In genomic region chr16:95283369-95283768, GRCm38 (mm10) we compare ENCODE assay signal across 32 mouse cellular contexts. TPM values are rescaled to one million over a fixed set of nuclear protein-coding genes. Genes with fewer than 3 reads are reported as not detected.
DNase-seq lines count a peak whose midpoint lies in the region; ATAC-seq and TF ChIP-seq lines count a peak whose summit lies in the region.
"Had no signal": no experiment of that assay in that cellular context is flagged by ENCODE, and none has a peak within 500 bp of the region (broad histone marks: within the 10 kb centered on the region; RNA-seq: fewer than 3 reads in every experiment).

No protein-coding gene starts in this region.

- H3K9ac ChIP-seq in heart, adult 2 months (ENCODE audit: low read depth, low read length) = no peak overlapping the region
- no peak overlapping the region for H3K9ac ChIP-seq in stomach, postnatal 0 days (ENCODE audit: low read length)
- H3K9ac ChIP-seq: embryonic facial prominence, embryonic 13.5 days; forebrain, postnatal 0 days; heart, embryonic 13.5 days; intestine, embryonic 15.5 days; liver, embryonic 12.5 days; liver, postnatal 0 days; midbrain, embryonic 13.5 days; stomach, embryonic 15.5 days had no signal

- no peak overlapping the region for H3K4me2 ChIP-seq in stomach, postnatal 0 days (replicated peaks; ENCODE audit: low read depth)
- H3K4me2 ChIP-seq: embryonic facial prominence, embryonic 13.5 days; heart, embryonic 13.5 days; intestine, embryonic 15.5 days; liver, embryonic 12.5 days; midbrain, embryonic 13.5 days; stomach, embryonic 15.5 days had no signal

- no peak for TF ChIP-seq EP300 in heart, adult 2 months (IDR thresholded peaks at IDR 0.05; ENCODE audit: insufficient read depth, low read depth, low read length)
- no peak for TF ChIP-seq EP300 in stomach, postnatal 0 days (optimal IDR thresholded peaks at IDR 0.05)

- no peaks in the 10 kb centered on the region for H3K9me3 ChIP-seq in stomach, postnatal 0 days (ENCODE audit: control insufficient read depth, low read length)
- H3K9me3 ChIP-seq: embryonic facial prominence, embryonic 13.5 days; heart, embryonic 13.5 days; intestine, embryonic 15.5 days; liver, embryonic 12.5 days; midbrain, embryonic 13.5 days; stomach, embryonic 15.5 days had no signal

- WGBS in heart, adult 2 months = 58% methylated on average over 10 of the region's 10 CpGs
- 82% methylated on average over 10 of the region's 10 CpGs for WGBS in stomach, postnatal 0 days

- intact Hi-C loops in heart, adult 2 months (cut with DNase I) = no loop called here

- H3K4me1 ChIP-seq in heart, adult 2 months (ENCODE audit: control insufficient read depth, insufficient read depth, low read length) = peaks cover 5% of the 10 kb centered on the region
- peaks cover 17% of the 10 kb centered on the region for H3K4me1 ChIP-seq in embryonic fibroblast, embryonic 13.5 days (ENCODE audit: control insufficient read depth, insufficient read depth, low read length)
- no peaks in the 10 kb centered on the region for H3K4me1 ChIP-seq in stomach, postnatal 0 days (replicated peaks; ENCODE audit: control insufficient read depth, insufficient read depth)
- H3K4me1 ChIP-seq: heart, embryonic 13.5 days; intestine, embryonic 15.5 days; liver, embryonic 12.5 days; midbrain, embryonic 13.5 days; stomach, embryonic 15.5 days had no signal

- TF ChIP-seq POLR2A in heart, adult 2 months (IDR thresholded peaks at IDR 0.05; ENCODE audit: insufficient read depth, low read depth, low read length) = no peak
- no peak for TF ChIP-seq POLR2A in embryonic fibroblast, embryonic 13.5 days (IDR thresholded peaks at IDR 0.05; ENCODE audit: low read depth, low read length)

- no peaks in the 10 kb centered on the region for H3K27me3 ChIP-seq in heart, adult 2 months (ENCODE audit: control insufficient read depth, insufficient read depth, low read length)
- no peaks in the 10 kb centered on the region for H3K27me3 ChIP-seq in stomach, postnatal 0 days (ENCODE audit: control insufficient read depth, insufficient read depth, low read length)
- H3K27me3 ChIP-seq: embryonic facial prominence, embryonic 13.5 days; heart, embryonic 13.5 days; intestine, embryonic 15.5 days; liver, embryonic 12.5 days; midbrain, embryonic 13.5 days; Patski; stomach, embryonic 15.5 days had no signal

- no peak for TF ChIP-seq CTCF in heart, adult 2 months (IDR thresholded peaks at IDR 0.05)
- no peak for TF ChIP-seq CTCF in embryonic fibroblast, embryonic 13.5 days (IDR thresholded peaks at IDR 0.05; ENCODE audit: borderline replicate concordance, insufficient read depth, low read length)
- no peak for TF ChIP-seq CTCF in stomach, postnatal 0 days (IDR thresholded peaks at IDR 0.05; ENCODE audit: low read depth)

- DNase-seq in heart, adult 9 months (ENCODE audit: low spot score in 2 of 2) = peak; percentile 20
- DNase-seq in heart, adult 2 months = no peak
- DNase-seq in stomach, postnatal 0 days (ENCODE audit: low spot score) = no peak
- DNase-seq in Muller cell, postnatal 12 days (ENCODE audit: inconsistent ontology term) = no peak
- no peak for DNase-seq in urinary bladder, postnatal 36 days (ENCODE audit: low spot score in 2 of 2)
- DNase-seq: adrenal gland, postnatal 14 days; cerebellum, adult 11-12 months; cerebellum, adult 9-11 months; forebrain, postnatal 0 days; gastrocnemius, postnatal 10 days; heart, postnatal 10 days; kidney, adult 8-10 months; left cerebral cortex, postnatal 4 days; liver, postnatal 0 days; lung, postnatal 36 days; retina, postnatal 1 day; right cerebral cortex, postnatal 25 days; thymus, postnatal 25 days had no signal

- H3K27ac ChIP-seq in heart, adult 2 months = no peak overlapping the region
- H3K27ac ChIP-seq in embryonic fibroblast, embryonic 13.5 days (ENCODE audit: insufficient read depth, low read length) = peak overlapping the region; percentile 100
- no peak overlapping the region for H3K27ac ChIP-seq in stomach, postnatal 0 days (replicated peaks)
- H3K27ac ChIP-seq: embryonic facial prominence, embryonic 13.5 days; heart, embryonic 13.5 days; intestine, embryonic 15.5 days; kidney, postnatal 0 days; liver, embryonic 12.5 days; midbrain, embryonic 13.5 days; stomach, embryonic 15.5 days had no signal

- H3K36me3 ChIP-seq in heart, adult 2 months (ENCODE audit: control insufficient read depth, insufficient read depth, low read length) = no peaks in the 10 kb centered on the region
- H3K36me3 ChIP-seq in stomach, postnatal 0 days (ENCODE audit: control insufficient read depth, insufficient read depth, low read length) = no peaks in the 10 kb centered on the region
- H3K36me3 ChIP-seq: embryonic facial prominence, embryonic 13.5 days; heart, embryonic 13.5 days; intestine, embryonic 15.5 days; liver, embryonic 12.5 days; midbrain, embryonic 13.5 days; stomach, embryonic 15.5 days had no signal

- ATAC-seq in CD4-positive, CD25-positive, alpha-beta regulatory T cell, adult 4 months = peak; percentile 19
- ATAC-seq in stomach, postnatal 0 days (ENCODE audit: low FRiP score, low TSS enrichment) = peak; percentile 48; the same call in 1 of the 2 replicates
- ATAC-seq: forebrain, postnatal 0 days; hindbrain, embryonic 16.5 days; intestine, embryonic 15.5 days; liver, embryonic 12.5 days; liver, postnatal 0 days; midbrain, embryonic 13.5 days; Patski had no signal

- H3K79me2 ChIP-seq in heart, adult 2 months (replicated peaks; ENCODE audit: control insufficient read depth, insufficient read depth, low read length) = no peaks in the 10 kb centered on the region

- no peak overlapping the region for H3K4me3 ChIP-seq in heart, adult 2 months
- no peak overlapping the region for H3K4me3 ChIP-seq in embryonic fibroblast, embryonic 13.5 days (ENCODE audit: insufficient read depth, low read length)
- no peak overlapping the region for H3K4me3 ChIP-seq in stomach, postnatal 0 days (ENCODE audit: low read depth, low read length)
- H3K4me3 ChIP-seq: embryonic facial prominence, embryonic 13.5 days; erythroblast, embryonic 14.5 days; heart, embryonic 13.5 days; intestine, embryonic 15.5 days; liver, embryonic 12.5 days; midbrain, embryonic 13.5 days; stomach, embryonic 15.5 days had no signal

RNA-seq across cellular contexts. Expression of gene Kcnj15, which starts 26.0 kb away (rescaled TPM):
- total RNA-seq in heart, adult 2 months (2021) = 1 to 10 TPM in 1 of 2 experiments, under 1 TPM in 1; 0.89 to 1.5 TPM
- polyA plus RNA-seq in heart, adult 2 months (2012; rRNA removed) = 1.2 and 2.6 TPM in 2 replicates
- 1 to 10 TPM; 1.3 to 1.6 TPM for polyA plus RNA-seq in CD4-positive, CD25-positive, alpha-beta regulatory T cell, adult 4 months (2017; shearing (Covaris generic))
- polyA plus RNA-seq in embryonic fibroblast, embryonic 13.5 days (2011; ENCODE audit: insufficient read length, low read depth, missing spikeins) = 36.3 and 51.2 TPM in 2 replicates
- polyA plus RNA-seq in stomach, postnatal 0 days (2015; fragmentation: Nextera tagmentation; extraction: Ambion mirVana) = 10.5 and 10.6 TPM in 2 replicates
- total RNA-seq: common myeloid progenitor, adult 5-6 weeks; megakaryocyte-erythroid progenitor cell, adult 5-6 weeks had no signal

Comparison
In these comparisons a context has a peak if more than half of its experiments do, and no peak if none do; other contexts are left out.
1. DNase-seq: peak in heart, adult 9 months (2 of 2); none in heart, adult 2 months (0 of 2), stomach, postnatal 0 days (single experiment), Muller cell, postnatal 12 days (single experiment) and urinary bladder, postnatal 36 days (0 of 2).